Mouse (Mus musculus) heart, adult 2 months (tissue): ENCODE results near the gene Zfp709. TPM values are rescaled to one million over a fixed set of nuclear protein-coding genes. Genes with fewer than 3 reads are reported as not detected.

ENCODE experiments used
- DNase-seq, 2 experiments: peaks; one replicate each; pipeline ENCODE4 v3.0.0; 2021
- H3K27ac ChIP-seq: fragments of 200-600 bp; 2 replicates; pipeline ENCODE4 v1.8.1; 2022
- H3K27me3 ChIP-seq: fragments of 200-500 bp; 2 replicates; pipeline ENCODE4 v1.6.1; 2012; ENCODE audit warnings: mild to moderate bottlenecking, low read length, inconsistent platforms, mixed read lengths; ENCODE audit not compliant: control insufficient read depth, insufficient read depth
- H3K36me3 ChIP-seq: fragments of 200-500 bp; 2 replicates; pipeline ENCODE4 v1.6.1; 2012; ENCODE audit warnings: low read length, inconsistent platforms; ENCODE audit not compliant: control insufficient read depth, insufficient read depth
- H3K4me1 ChIP-seq: fragments of 200-500 bp; 2 replicates; pipeline ENCODE4 v1.6.1; 2011; ENCODE audit warnings: low read length; ENCODE audit not compliant: control insufficient read depth, insufficient read depth
- H3K4me3 ChIP-seq: fragments of 200-600 bp; 2 replicates; pipeline ENCODE4 v1.8.1; 2022
- H3K79me2 ChIP-seq: fragments of 200-500 bp; replicated peaks from 2 replicates; pipeline ENCODE4 v1.6.1; 2012; ENCODE audit warnings: mild to moderate bottlenecking, inconsistent platforms, low read length, moderate library complexity, mixed read lengths; ENCODE audit not compliant: control insufficient read depth, insufficient read depth
- H3K9ac ChIP-seq: fragments of 200-500 bp; 2 replicates; pipeline ENCODE4 v1.6.1; 2012; ENCODE audit warnings: low read depth, mild to moderate bottlenecking, control low read depth, inconsistent platforms, low read length, mixed read lengths
- CTCF ChIP-seq: fragments of 200-600 bp; IDR thresholded peaks from 2 replicates; pipeline ENCODE4 v1.8.1; 2022; ENCODE audit warnings: antibody characterized with exemption, mild to moderate bottlenecking, moderate library complexity
- EP300 ChIP-seq: fragments of 200-500 bp; IDR thresholded peaks from 2 replicates; pipeline ENCODE4 v1.6.1; 2011; ENCODE audit warnings: low read depth, low read length, control low read depth; ENCODE audit not compliant: insufficient read depth
- POLR2A ChIP-seq: fragments of 200-500 bp; IDR thresholded peaks from 2 replicates; pipeline ENCODE4 v1.6.1; 2011; ENCODE audit warnings: mild to moderate bottlenecking, low read depth, low read length, control low read depth; ENCODE audit not compliant: insufficient read depth
- WGBS: fragments of 180-500 bp; shearing (Covaris S2); methylation state at CpG from one replicate; pipeline ENCODE4 v1.1.7; 2018; 5-methylcytosine and 5-hydroxymethylcytosine counted together
- intact Hi-C: fragments of 180-260 bp; cut with DNase I; formaldehyde crosslinking; loops from one replicate; pipeline ENCODE4 v1.15.1; 2025
- polyA plus RNA-seq: library from polyadenylated mRNA; depleted of rRNA; stranded (reverse); fragments of >200 nt; gene quantifications from 2 replicates; pipeline ENCODE4 v1.2.3, GENCODE M21; 2012
- total RNA-seq, 2 experiments: library from RNA; stranded (reverse); gene quantifications; 2 replicates each; pipeline ENCODE4 v1.2.3; 2021

Zfp709 gene
- total and polyA plus RNA-seq, 3 experiments: 0.59 to 6.2 (median 4.4) TPM

DNA sequence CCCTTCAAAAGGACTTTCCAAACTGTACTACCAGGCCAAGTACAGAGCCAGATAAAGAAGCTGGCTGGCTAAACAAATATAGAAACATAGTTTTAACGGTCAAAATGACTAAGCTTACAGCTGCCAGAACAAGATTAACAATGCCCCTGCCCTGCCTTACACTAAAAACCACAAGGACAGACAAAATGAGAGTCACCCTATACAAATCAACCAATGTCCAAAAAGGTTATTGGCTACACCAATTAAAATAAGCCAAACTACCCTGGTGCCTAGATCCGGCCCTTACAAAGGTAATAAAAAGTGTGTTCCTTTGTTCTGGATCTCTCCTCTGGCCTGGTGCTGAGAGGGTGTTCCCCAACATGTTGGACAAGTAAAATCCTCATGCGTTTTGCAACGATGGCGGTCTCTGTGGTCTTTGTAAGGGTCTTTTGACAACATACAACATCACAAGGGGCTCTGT is 26.0 kb downstream of the Zfp709 start:
- Histone ChIP-seq H3K79me2 (no peaks in the 10 kb centered on the region), H3K27ac (peak overlapping the region; percentile 94), H3K9ac (no peak overlapping the region), H3K36me3 (no peaks in the 10 kb centered on the region), H3K4me3 (no peak overlapping the region; the same call in 1 of the 2 replicates), H3K4me1 (no peaks in the 10 kb centered on the region; the same call in 1 of the 2 replicates), H3K27me3 (no peaks in the 10 kb centered on the region)
- intact Hi-C loops: loop anchor here (1.0 to 5.0 kb wide), 3 partner anchors 15 to 64 kb away; partner anchors contain the start of gene Zfp961
- WGBS: 91% methylated on average over 5 of the region's 5 CpGs
- DNase-seq: no peak
- TF ChIP-seq CTCF (no peak), POLR2A (no peak), EP300 (no peak)

DNA sequence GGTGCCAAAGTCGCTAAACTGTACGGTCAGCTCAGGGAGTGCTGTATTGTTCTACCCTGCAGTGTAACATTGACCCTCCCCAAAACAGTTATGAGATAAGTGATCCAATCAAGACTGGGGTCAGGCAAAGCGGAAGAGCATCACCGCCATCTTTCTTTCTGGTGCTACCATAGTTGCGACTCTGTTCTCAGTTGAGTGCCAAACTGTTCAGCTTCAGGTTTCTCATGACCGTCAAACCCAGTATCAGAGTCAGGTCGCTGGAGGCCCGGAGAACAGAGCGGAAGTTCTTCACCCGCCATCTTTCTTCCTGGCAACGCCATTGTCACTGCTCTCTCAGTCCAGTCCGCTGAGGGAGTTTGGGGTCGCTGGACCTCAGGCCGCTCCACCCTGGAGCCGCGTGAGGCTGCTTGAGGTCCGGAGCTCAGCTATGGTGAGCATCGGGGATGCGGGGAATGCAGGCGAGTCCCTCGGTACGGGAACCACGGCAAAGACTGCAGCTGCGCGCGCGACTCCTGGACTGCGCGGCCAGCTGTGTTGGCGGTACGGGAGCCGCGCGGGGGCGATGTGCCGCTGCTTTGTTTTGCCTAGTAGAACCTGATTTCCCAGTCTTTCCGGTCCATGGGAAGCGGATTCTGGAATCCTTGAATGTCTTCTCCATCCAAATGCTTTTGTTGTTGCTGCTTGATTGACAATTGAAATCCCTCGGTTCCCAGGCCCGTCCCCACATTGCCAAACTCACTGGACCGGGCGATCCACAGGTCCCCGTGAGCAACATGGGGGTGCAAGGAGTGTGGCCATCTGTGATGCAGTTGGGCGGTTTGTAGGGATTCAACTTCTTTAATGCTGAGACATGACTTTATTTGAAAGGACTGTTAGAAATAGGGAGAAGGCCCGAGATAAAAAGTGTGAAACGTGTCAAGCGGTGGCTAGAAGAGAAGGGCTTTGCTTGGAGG is 26.8 kb downstream of the Zfp709 start, which contains the start of the genes Zfp882 and Zfp617:
Gene Zfp882, plus strand, starts transcription at position 300 of the 953 bp plus-strand sequence.
Gene Zfp617, plus strand, starts transcription at position 327 of the 953 bp plus-strand sequence.
- H3K27ac ChIP-seq: peak within 1 kb of the TSS; percentile 94
- no peaks in the 10 kb centered on the region for H3K36me3 ChIP-seq

DNA sequence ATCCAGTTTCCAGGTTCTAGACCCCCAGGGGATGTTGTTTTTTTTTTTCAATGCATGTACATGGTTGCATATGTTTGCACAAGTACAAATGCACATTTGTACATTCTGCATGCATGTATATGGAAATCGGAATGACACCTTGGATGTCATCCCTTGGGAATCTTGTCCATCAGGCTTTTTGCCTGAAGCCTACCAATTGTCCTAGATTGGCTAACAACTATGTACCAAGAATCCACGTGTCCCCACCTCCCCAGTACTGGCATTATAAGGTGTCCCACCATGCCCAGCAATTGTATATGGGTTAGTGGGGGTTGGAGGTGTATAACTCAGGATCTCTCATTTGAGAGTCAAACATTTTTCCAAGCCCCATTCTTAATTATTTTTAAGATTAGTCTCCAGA is 30.5 kb downstream of the Zfp709 start:
- DNase-seq: no peak
- no peak overlapping the region for H3K9ac ChIP-seq
- H3K79me2 ChIP-seq: no peaks in the 10 kb centered on the region
- no peaks in the 10 kb centered on the region for H3K36me3 ChIP-seq
- no peaks in the 10 kb centered on the region; the same call in 1 of the 2 replicates for H3K4me1 ChIP-seq
- intact Hi-C loops: no loop called here
- H3K4me3 ChIP-seq: no peak overlapping the region
- TF ChIP-seq CTCF: no peak
- H3K27ac ChIP-seq: no peak overlapping the region
- H3K27me3 ChIP-seq: no peaks in the 10 kb centered on the region
- WGBS: 90% methylated on average over 2 of the region's 2 CpGs

More for the DNA sequence above, 26.8 kb downstream of the Zfp709 start, which contains the start of the genes Zfp882 and Zfp617:
- no peaks in the 10 kb centered on the region; the same call in 1 of the 2 replicates for H3K4me1 ChIP-seq
- WGBS: 4% methylated on average over 47 of the region's 47 CpGs
- H3K4me3 ChIP-seq: peak within 1 kb of the TSS; percentile 77
- no peaks in the 10 kb centered on the region for H3K79me2 ChIP-seq
- H3K27me3 ChIP-seq: no peaks in the 10 kb centered on the region
- TF ChIP-seq CTCF (peak; percentile 90), POLR2A (peak; percentile 40; the same call in 1 of the 2 replicates), EP300 (peak; percentile 23; the same call in 1 of the 2 replicates)
- intact Hi-C loops: loop anchor here (1.0 to 5.0 kb wide), 3 partner anchors 15 to 64 kb away; partner anchors contain the start of gene Zfp961
- peak; percentile 90 to 92 for DNase-seq
- peak within 1 kb of the TSS; percentile 97 for H3K9ac ChIP-seq

DNA sequence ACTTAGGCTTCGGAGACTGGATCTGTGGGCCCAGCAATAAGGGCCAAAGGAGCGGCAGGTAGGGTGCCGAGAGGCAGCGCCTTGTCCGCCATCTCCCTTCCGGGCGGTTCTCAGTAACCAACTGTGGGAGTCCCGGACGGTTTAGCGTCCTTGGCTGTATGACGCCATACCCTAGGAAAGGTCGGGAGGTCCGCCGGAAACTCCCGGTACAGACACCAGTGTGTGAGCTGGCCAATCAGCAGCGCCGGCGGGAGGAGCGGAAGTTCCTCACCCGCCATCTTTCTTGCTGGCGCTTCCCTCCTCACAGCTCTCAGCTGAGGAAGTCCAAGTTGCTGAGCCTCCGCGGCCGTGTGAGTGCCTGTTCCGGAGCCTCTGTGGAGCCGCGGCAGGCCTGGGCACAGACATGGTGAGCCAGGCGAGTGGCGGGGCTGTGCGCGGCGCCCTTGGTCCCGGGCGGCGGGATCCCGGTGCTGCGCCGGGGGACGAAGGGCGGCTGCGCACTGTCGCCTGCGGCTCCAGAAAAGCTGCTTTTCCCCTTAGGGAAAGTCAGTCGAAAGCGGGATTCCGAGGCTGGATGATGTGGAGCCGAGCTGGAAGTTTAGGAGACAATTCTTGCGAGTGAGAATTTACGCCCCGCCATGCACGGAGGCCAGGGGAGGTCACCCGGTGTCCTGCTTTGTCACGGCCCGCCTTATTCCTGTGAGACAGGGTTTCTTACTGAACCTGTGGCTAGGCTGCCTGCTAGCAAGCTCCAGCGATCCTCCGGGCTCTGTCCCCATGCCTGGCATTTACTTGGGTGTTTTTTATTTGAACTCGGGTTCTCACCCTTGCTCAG is 41.0 kb downstream of the Zfp709 start:
- Histone ChIP-seq H3K4me1 (peaks cover 2% of the 10 kb centered on the region), H3K27ac (peak overlapping the region; percentile 97), H3K9ac (peak overlapping the region; percentile 85), H3K36me3 (peaks cover 9% of the 10 kb centered on the region), H3K4me3 (peak overlapping the region; percentile 84), H3K79me2 (peaks cover 3% of the 10 kb centered on the region), H3K27me3 (no peaks in the 10 kb centered on the region)
- DNase-seq: peak; percentile 94 to 97
- intact Hi-C loops: loop anchor here (1.0 to 5.0 kb wide), 4 partner anchors 14 to 800 kb away; partner anchors contain the start of genes Sin3b, Zfp617, Zfp709 and Zfp882
- TF ChIP-seq EP300 (peak; percentile 43; the same call in 1 of the 2 replicates), CTCF (no peak), POLR2A (peak; percentile 77)
- WGBS: under 1% methylated on average over 57 of the region's 57 CpGs

DNA sequence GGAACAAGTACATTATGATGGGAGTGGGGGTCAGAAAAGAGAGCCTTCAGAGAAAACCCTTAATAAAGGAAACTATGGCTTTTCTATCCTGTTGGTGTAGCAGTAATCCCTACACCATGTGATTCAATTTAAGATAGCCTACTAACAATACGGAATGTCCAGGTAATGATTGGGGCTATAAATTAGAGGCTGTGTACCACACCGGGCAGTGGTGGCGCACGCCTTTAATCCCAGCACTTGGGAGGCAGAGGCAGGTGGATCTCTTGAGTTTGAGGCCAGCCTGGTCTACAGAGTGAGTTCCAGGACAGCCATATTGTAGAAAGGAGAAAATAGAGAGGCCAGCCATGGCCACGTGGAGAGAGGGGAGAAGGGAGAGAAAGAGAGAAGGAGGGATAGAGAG is 44.0 kb downstream of the Zfp709 start:
- WGBS: 96% methylated on average over 5 of the region's 5 CpGs
- intact Hi-C loops: no loop called here
- H3K4me1 ChIP-seq: peaks cover 2% of the 10 kb centered on the region
- H3K9ac ChIP-seq: no peak overlapping the region
- no peak for DNase-seq
- H3K4me3 ChIP-seq: no peak overlapping the region
- H3K79me2 ChIP-seq: peaks cover 3% of the 10 kb centered on the region
- no peaks in the 10 kb centered on the region for H3K27me3 ChIP-seq
- no peak overlapping the region for H3K27ac ChIP-seq
- TF ChIP-seq CTCF (no peak), POLR2A (no peak), EP300 (no peak)
- H3K36me3 ChIP-seq: peaks cover 14% of the 10 kb centered on the region
